Mouse (Mus musculus) ES-E14 (cell line): ENCODE data around the gene BC055324. TPM values are rescaled to one million over a fixed set of nuclear protein-coding genes. Genes with fewer than 3 reads are reported as not detected.

Experiments used
- DNase-seq: peaks from one replicate; pipeline ENCODE4 v3.0.0-alpha.2; 2013; ENCODE audit warnings: low read depth, low spot score
- H3K27ac ChIP-seq: 2 replicates; pipeline ENCODE4 v1.5.1; 2012; ENCODE audit warnings: low read depth, mild to moderate bottlenecking, low read length, moderate library complexity, mixed read lengths; ENCODE audit not compliant: poor library complexity, insufficient read depth, severe bottlenecking
- H3K36me3 ChIP-seq: 2 replicates; pipeline ENCODE4 v1.6.1; 2012; ENCODE audit warnings: mild to moderate bottlenecking, low read length, moderate library complexity, mixed read lengths; ENCODE audit not compliant: control insufficient read depth, poor library complexity, insufficient read depth, severe bottlenecking
- H3K4me1 ChIP-seq, 2 experiments: fragments of 150-350 bp in 1 of 2; sonication (generic) in 1 of 2; 2 replicates each; pipeline ENCODE4 v1.6.1; 2012; ENCODE audit warnings: low read length in 2 of 2, mild to moderate bottlenecking in 1 of 2, mixed read lengths in 1 of 2; ENCODE audit not compliant: control insufficient read depth in 2 of 2, insufficient read depth in 2 of 2, poor library complexity in 1 of 2
- H3K4me3 ChIP-seq, 2 experiments: fragments of 150-350 bp in 1 of 2; sonication (generic) in 1 of 2; 2 replicates each; pipeline ENCODE4 v1.5.1; 2012; ENCODE audit warnings: low read length in 2 of 2, low read depth in 1 of 2, mild to moderate bottlenecking in 1 of 2, mixed read lengths in 1 of 2; ENCODE audit not compliant: insufficient read depth in 1 of 2, poor library complexity in 1 of 2, severe bottlenecking in 1 of 2
- H3K9ac ChIP-seq: 2 replicates; pipeline ENCODE4 v1.6.1; 2012; ENCODE audit warnings: low read depth, mild to moderate bottlenecking, low read length, mixed read lengths; ENCODE audit not compliant: poor library complexity, insufficient read depth, severe bottlenecking
- H3K9me3 ChIP-seq: fragments of 150-350 bp; sonication (generic); 2 replicates; pipeline ENCODE4 v1.6.1; 2012; ENCODE audit warnings: low read depth, mild to moderate bottlenecking, low read length; ENCODE audit not compliant: control insufficient read depth, insufficient read depth
- CHD2 ChIP-seq: IDR thresholded peaks from 2 replicates; pipeline ENCODE4 v1.6.1; 2014; ENCODE audit warnings: mild to moderate bottlenecking, low read depth, low read length, inconsistent platforms
- HCFC1 ChIP-seq: IDR thresholded peaks from 2 replicates; pipeline ENCODE4 v1.6.1; 2012; ENCODE audit warnings: low read length, inconsistent platforms, borderline replicate concordance; ENCODE audit not compliant: insufficient read depth
- MAFK ChIP-seq: IDR thresholded peaks from 2 replicates; pipeline ENCODE4 v1.6.1; 2014; ENCODE audit warnings: mild to moderate bottlenecking, low read depth, low read length, inconsistent platforms; ENCODE audit not compliant: insufficient read depth
- ZC3H11A ChIP-seq: IDR thresholded peaks from 2 replicates; pipeline ENCODE4 v1.6.1; 2012; ENCODE audit warnings: low read depth, mild to moderate bottlenecking, inconsistent platforms, low read length, borderline replicate concordance
- ZNF384 ChIP-seq: IDR thresholded peaks from 2 replicates; pipeline ENCODE4 v1.6.1; 2012; ENCODE audit warnings: low read depth, low read length, inconsistent platforms
- in situ Hi-C, 2 experiments: fragments of 600-800 bp; cut with MboI; formaldehyde crosslinking; loops; one replicate each; pipeline ENCODE4 v1.15.1; 2025; ENCODE audit warnings: low sequenced_read_pairs in 2 of 2, inconsistent platforms in 1 of 2; ENCODE audit not compliant: unreplicated experiment in 2 of 2
- total RNA-seq: library from RNA; depleted of rRNA; stranded (reverse); fragments of 300-350 nt; gene quantifications from 2 replicates; pipeline ENCODE4 v1.2.3, GENCODE M21; 2012; rRNA removed

Gene BC055324
- total RNA-seq, 1 experiment = 46.8 TPM

GRCm38 (mm10) chr1:163900168-163900567, 94.4 kb downstream of the BC055324 start:
- no peak overlapping the region for H3K27ac ChIP-seq
- in situ Hi-C loops = loop anchor here in 1 of 2 experiments (25.0 kb wide), 1 partner anchor 763 kb away; no protein-coding TSS in a partner anchor

GRCm38 (mm10) chr1:163899575-163899974, 95.0 kb downstream of the BC055324 start:
- in situ Hi-C loops = loop anchor here in 1 of 2 experiments (25.0 kb wide), 1 partner anchor 737 kb away; no protein-coding TSS in a partner anchor
- no peak for DNase-seq
- Histone ChIP-seq H3K9ac (no peak overlapping the region), H3K4me1 (no peaks in the 10 kb centered on the region), H3K36me3 (no peaks in the 10 kb centered on the region), H3K9me3 (no peaks in the 10 kb centered on the region), H3K27ac (no peak overlapping the region), H3K4me3 (no peak overlapping the region)
- no peak for TF ChIP-seq ZC3H11A
- no peak for TF ChIP-seq MAFK
- TF ChIP-seq HCFC1 = no peak
- no peak for TF ChIP-seq ZNF384

More at GRCm38 (mm10) chr1:163900168-163900567, 94.4 kb downstream of the BC055324 start:
- Histone ChIP-seq H3K9ac (no peak overlapping the region), H3K9me3 (no peaks in the 10 kb centered on the region), H3K4me3 (no peak overlapping the region), H3K4me1 (no peaks in the 10 kb centered on the region), H3K36me3 (no peaks in the 10 kb centered on the region)
- TF ChIP-seq HCFC1 (no peak), ZNF384 (no peak), CHD2 (no peak), ZC3H11A (no peak), MAFK (no peak)
- DNase-seq = no peak

GRCm38 (mm10) chr1:163898291-163898764, 96.3 kb downstream of the BC055324 start:
- Histone ChIP-seq H3K4me3 (no peak overlapping the region), H3K4me1 (no peaks in the 10 kb centered on the region), H3K27ac (no peak overlapping the region)

More at GRCm38 (mm10) chr1:163898291-163898764, 96.3 kb downstream of the BC055324 start:
- no peak for TF ChIP-seq ZNF384
- TF ChIP-seq CHD2 = no peak
- no peak for TF ChIP-seq ZC3H11A
- TF ChIP-seq MAFK = no peak
- TF ChIP-seq HCFC1 = no peak
- H3K9me3 ChIP-seq = no peaks in the 10 kb centered on the region
- DNase-seq = no peak
- H3K9ac ChIP-seq = no peak overlapping the region
- no peaks in the 10 kb centered on the region for H3K36me3 ChIP-seq
- in situ Hi-C loops = loop anchor here in 1 of 2 experiments (25.0 kb wide), 1 partner anchor 736 kb away; no protein-coding TSS in a partner anchor

Other genes with a start within 250 kb of the BC055324 start
- gene Kifap3, start 215.2 kb downstream of the BC055324 start, total RNA-seq = 17.1 and 21.8 TPM in 2 replicates
- 13.0 and 19.1 TPM in 2 replicates for gene Scyl3, start 65.7 kb downstream of the BC055324 start, total RNA-seq
- gene Mettl18, start 93 bp upstream of the BC055324 start, total RNA-seq = 4.8 and 9.1 TPM in 2 replicates
- gene Sele, start 53.4 kb upstream of the BC055324 start, total RNA-seq = not detected in 2 replicates
- 0.09 TPM in 1 of 2 replicates, not detected in the other for gene Sell, start 67.2 kb upstream of the BC055324 start, total RNA-seq
- 0.21 and 0.22 TPM in 2 replicates for gene Selp, start 120.5 kb upstream of the BC055324 start, total RNA-seq
- 0.76 and 1.3 TPM in 2 replicates for gene F5, start 157.0 kb upstream of the BC055324 start, total RNA-seq